Mouse (Mus musculus) MEL (cell line): Measurements from ENCODE around the gene Cdh24.

Experiments
- EP300 ChIP-seq, 2 experiments: IDR thresholded peaks; 2 replicates each; pipeline ENCODE4 v1.6.1; 2011; ENCODE audit warnings: improper control_type of control experiment in 2 of 2, low read length in 2 of 2, low read depth in 1 of 2, mild to moderate bottlenecking in 1 of 2
- KAT2A ChIP-seq: conservative IDR thresholded peaks from 2 replicates; pipeline ENCODE4 v1.6.1; 2012; ENCODE audit warnings: low read depth, low read length, improper control_type of control experiment, inconsistent platforms
- UBTF ChIP-seq: IDR thresholded peaks from 2 replicates; pipeline ENCODE4 v1.6.1; 2012; ENCODE audit warnings: low read depth, mild to moderate bottlenecking, inconsistent platforms, low read length, improper control_type of control experiment, moderate library complexity, borderline replicate concordance; ENCODE audit not compliant: insufficient read depth

DNA sequence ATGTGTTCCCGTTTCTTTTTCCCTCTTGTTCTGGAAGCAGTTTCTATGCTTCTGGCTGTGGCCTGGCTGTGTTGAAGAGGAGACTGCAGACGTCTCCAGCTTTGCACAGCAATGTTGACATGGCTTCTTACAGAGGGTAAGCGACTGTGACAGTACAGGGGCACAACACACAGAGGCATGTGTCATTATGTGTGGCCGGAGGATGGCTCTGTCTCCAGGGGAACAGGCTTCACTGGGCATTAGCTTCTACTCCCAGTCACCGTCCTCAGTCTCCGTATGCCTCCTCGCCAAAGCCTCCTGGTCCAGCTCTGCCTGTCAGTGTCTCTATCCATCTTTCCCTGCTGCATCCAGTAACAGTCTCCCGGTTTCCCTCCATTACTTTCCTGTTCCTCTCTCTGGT, 33.9 kb downstream of the Cdh24 start:
- no peak for TF ChIP-seq KAT2A
- no peak for TF ChIP-seq UBTF
- no peak for TF ChIP-seq EP300 (IDR thresholded peaks at IDR 0.05; ENCODE audit: low read depth in 1 of 2, low read length in 2 of 2)
